In the genomic region with DNA sequence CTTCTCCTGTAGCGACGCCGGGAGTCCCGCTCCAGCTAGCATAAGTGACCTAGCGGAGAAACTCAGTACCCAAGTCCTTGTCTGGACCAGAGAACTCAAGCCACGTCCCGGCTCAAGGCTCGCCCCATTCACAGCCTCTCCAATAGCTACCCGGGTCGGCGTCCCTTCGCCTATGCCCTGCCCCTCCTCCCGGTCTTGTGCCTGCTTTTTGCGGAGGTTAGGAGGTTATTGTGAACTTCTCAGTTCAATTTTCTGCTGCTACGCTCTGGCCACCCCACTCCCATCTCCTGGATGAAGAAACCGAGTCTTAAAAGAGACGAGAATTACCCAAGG, we compare ENCODE assay signal across 8 mouse cellular contexts. TPM values are rescaled to one million over a fixed set of nuclear protein-coding genes. Genes with fewer than 3 reads are reported as not detected.
DNase-seq lines count a peak whose midpoint lies in the region; ATAC-seq lines count a peak whose summit lies in the region.

No protein-coding gene starts in this region.

- 4% methylated on average over 17 of the region's 17 CpGs for WGBS in heart, embryonic 15.5 days
- WGBS in hindbrain, embryonic 13.5 days = 1% methylated on average over 17 of the region's 17 CpGs
- 2% methylated on average over 17 of the region's 17 CpGs for WGBS in midbrain, embryonic 11.5 days

- H3K27me3 ChIP-seq in heart, embryonic 15.5 days = no peaks in the 10 kb centered on the region; the same call in 1 of the 2 replicates
- H3K27me3 ChIP-seq in hindbrain, embryonic 13.5 days = peaks cover 50% of the 10 kb centered on the region
- peaks cover 11% of the 10 kb centered on the region for H3K27me3 ChIP-seq in midbrain, embryonic 11.5 days (ENCODE audit: control insufficient read depth, insufficient read depth, low read length)

- H3K4me1 ChIP-seq in heart, embryonic 15.5 days (replicated peaks) = peaks cover 47% of the 10 kb centered on the region
- H3K4me1 ChIP-seq in hindbrain, embryonic 13.5 days (replicated peaks) = peaks cover 48% of the 10 kb centered on the region
- peaks cover 17% of the 10 kb centered on the region for H3K4me1 ChIP-seq in midbrain, embryonic 11.5 days (ENCODE audit: control insufficient read depth, insufficient read depth, low read length)

- DNase-seq in heart, adult 11 months = no peak
- DNase-seq in midbrain, embryonic 11.5 days (ENCODE audit: low spot score, missing footprints) = no peak
- DNase-seq in right cerebral cortex, adult 2 months (ENCODE audit: low spot score in 2 of 2) = no peak
- no peak for DNase-seq in thymus, postnatal 10 days (ENCODE audit: low spot score in 2 of 2)

- peak overlapping the region; percentile 94 for H3K27ac ChIP-seq in heart, embryonic 15.5 days
- no peak overlapping the region for H3K27ac ChIP-seq in hindbrain, embryonic 13.5 days
- no peak overlapping the region for H3K27ac ChIP-seq in midbrain, embryonic 11.5 days (ENCODE audit: low read depth, low read length)

- no peaks in the 10 kb centered on the region for H3K36me3 ChIP-seq in heart, embryonic 15.5 days
- no peaks in the 10 kb centered on the region for H3K36me3 ChIP-seq in hindbrain, embryonic 13.5 days
- no peaks in the 10 kb centered on the region for H3K36me3 ChIP-seq in midbrain, embryonic 11.5 days (ENCODE audit: control insufficient read depth, insufficient read depth, low read length)

- H3K9ac ChIP-seq in heart, embryonic 15.5 days = peak overlapping the region; percentile 40
- peak overlapping the region; percentile 82 for H3K9ac ChIP-seq in hindbrain, embryonic 13.5 days
- peak overlapping the region; percentile 67 for H3K9ac ChIP-seq in midbrain, embryonic 11.5 days (ENCODE audit: low read length)

- peak overlapping the region; percentile 66 for H3K4me2 ChIP-seq in heart, embryonic 15.5 days
- H3K4me2 ChIP-seq in hindbrain, embryonic 13.5 days = peak overlapping the region; percentile 83
- peak overlapping the region; percentile 80 for H3K4me2 ChIP-seq in midbrain, embryonic 11.5 days

- H3K9me3 ChIP-seq in heart, embryonic 15.5 days (replicated peaks) = no peaks in the 10 kb centered on the region
- no peaks in the 10 kb centered on the region for H3K9me3 ChIP-seq in hindbrain, embryonic 13.5 days
- H3K9me3 ChIP-seq in midbrain, embryonic 11.5 days (ENCODE audit: control insufficient read depth, low read length) = no peaks in the 10 kb centered on the region

- peak; percentile 33; the same call in 1 of the 2 replicates for ATAC-seq in heart, embryonic 15.5 days (replicated peaks; ENCODE audit: insufficient number of reproducible peaks, insufficient read depth, low FRiP score, low read depth)
- peak; percentile 17 for ATAC-seq in activated CD4-positive, CD25-positive, alpha-beta regulatory T cell, adult 4 months
- peak; percentile 67 for ATAC-seq in hindbrain, embryonic 13.5 days (ENCODE audit: low FRiP score)
- ATAC-seq in midbrain, embryonic 11.5 days (ENCODE audit: low FRiP score) = peak; percentile 67
- ATAC-seq in megakaryocyte-erythroid progenitor cell, adult 5-6 weeks (replicated peaks; ENCODE audit: low FRiP score, low TSS enrichment, poor library complexity, severe bottlenecking) = no peak

- peak overlapping the region; percentile 82 for H3K4me3 ChIP-seq in heart, embryonic 15.5 days
- H3K4me3 ChIP-seq in hindbrain, embryonic 13.5 days = peak overlapping the region; percentile 74
- H3K4me3 ChIP-seq in midbrain, embryonic 11.5 days (ENCODE audit: low read depth, low read length) = peak overlapping the region; percentile 69

RNA-seq across cellular contexts. Expression of a gene that starts 0.3 kb away (rescaled TPM):
- 121 and 126 TPM in 2 replicates for polyA plus RNA-seq in heart, embryonic 15.5 days (2015; fragmentation: Nextera tagmentation; extraction: Ambion mirVana)
- polyA plus RNA-seq in activated CD4-positive, CD25-positive, alpha-beta regulatory T cell, adult 4 months (2017; shearing (Covaris generic)) = 10 to 100 TPM; 56.9 to 66.6 TPM
- 27.2 and 31.3 TPM in 2 replicates for polyA plus RNA-seq in hindbrain, embryonic 13.5 days (2015; fragmentation: Nextera tagmentation; extraction: Ambion mirVana)
- polyA plus RNA-seq in midbrain, embryonic 11.5 days (2014; fragmentation: Nextera tagmentation; extraction: Ambion mirVana) = 17.1 and 18.0 TPM in 2 replicates
- 6.7 and 25.3 TPM in 2 replicates for total RNA-seq in megakaryocyte-erythroid progenitor cell, adult 5-6 weeks (2014; fragmentation: Nextera tagmentation)
- 11.8 and 16.6 TPM in 2 replicates for total RNA-seq in megakaryocyte-erythroid progenitor cell, adult 5-6 weeks (2017)

RNA-seq across cellular contexts. Expression of a gene that starts 28.9 kb away (rescaled TPM):
- 70.2 and 75.7 TPM in 2 replicates for polyA plus RNA-seq in heart, embryonic 15.5 days (2015; fragmentation: Nextera tagmentation; extraction: Ambion mirVana)
- 10 to 100 TPM; 30.1 to 36.9 TPM for polyA plus RNA-seq in activated CD4-positive, CD25-positive, alpha-beta regulatory T cell, adult 4 months (2017; shearing (Covaris generic))
- polyA plus RNA-seq in hindbrain, embryonic 13.5 days (2015; fragmentation: Nextera tagmentation; extraction: Ambion mirVana) = 19.3 and 19.9 TPM in 2 replicates
- polyA plus RNA-seq in midbrain, embryonic 11.5 days (2014; fragmentation: Nextera tagmentation; extraction: Ambion mirVana) = 17.5 TPM in 2 replicates
- 34.5 and 36.1 TPM in 2 replicates for total RNA-seq in megakaryocyte-erythroid progenitor cell, adult 5-6 weeks (2014; fragmentation: Nextera tagmentation)
- 18.7 and 18.9 TPM in 2 replicates for total RNA-seq in megakaryocyte-erythroid progenitor cell, adult 5-6 weeks (2017)

RNA-seq across cellular contexts. Expression of a gene that starts 32.3 kb away (rescaled TPM):
- 1.6 and 2.5 TPM in 2 replicates for polyA plus RNA-seq in heart, embryonic 15.5 days (2015; fragmentation: Nextera tagmentation; extraction: Ambion mirVana)
- polyA plus RNA-seq in activated CD4-positive, CD25-positive, alpha-beta regulatory T cell, adult 4 months (2017; shearing (Covaris generic)) = 10 to 100 TPM; 61.0 to 67.4 TPM
- 0.92 and 1.3 TPM in 2 replicates for polyA plus RNA-seq in hindbrain, embryonic 13.5 days (2015; fragmentation: Nextera tagmentation; extraction: Ambion mirVana)
- polyA plus RNA-seq in midbrain, embryonic 11.5 days (2014; fragmentation: Nextera tagmentation; extraction: Ambion mirVana) = 0.81 and 1.1 TPM in 2 replicates
- total RNA-seq in megakaryocyte-erythroid progenitor cell, adult 5-6 weeks (2014; fragmentation: Nextera tagmentation) = 0.70 and 3.1 TPM in 2 replicates
- total RNA-seq in megakaryocyte-erythroid progenitor cell, adult 5-6 weeks (2017) = 1.6 TPM in 1 of 2 replicates, not detected in the other

Comparison
In these comparisons a context has a peak if more than half of its experiments do, and no peak if none do; other contexts are left out.
1. RNA of a gene that starts 32.3 kb away (polyA plus RNA-seq): 61.0 to 67.4 TPM in activated CD4-positive, CD25-positive, alpha-beta regulatory T cell, adult 4 months; 1.6 to 2.5 TPM in heart, embryonic 15.5 days, 0.92 to 1.3 TPM in hindbrain, embryonic 13.5 days and 0.81 to 1.1 TPM in midbrain, embryonic 11.5 days; every median in the first group is over 10 times any median in the second.
2. Peak in every context shown above with its lines, with median percentiles within 50 percentile points of each other: H3K4me2 ChIP-seq, H3K4me3 ChIP-seq and H3K9ac ChIP-seq.